22 mouse cellular contexts compared by ENCODE assay signal in genomic region chr8:89134581-89135484, GRCm38 (mm10).
DNase-seq lines count a peak whose midpoint lies in the region; ATAC-seq lines count a peak whose summit lies in the region.
"Had no signal": no experiment of that assay in that cellular context is flagged by ENCODE, and none has a peak within 500 bp of the region (broad histone marks: within the 10 kb centered on the region; RNA-seq: fewer than 3 reads in every experiment).

No protein-coding gene starts in this region.

- no peak for DNase-seq in hindbrain, embryonic 11.5 days (ENCODE audit: low spot score)
- peak; percentile 53 for DNase-seq in retina, postnatal 1 day
- no peak for DNase-seq in retina, embryonic 14.5 days (ENCODE audit: low spot score)
- peak; percentile 36 for DNase-seq in embryonic facial prominence, embryonic 14.5 days (ENCODE audit: low spot score)
- DNase-seq in heart, adult 9 months (ENCODE audit: low spot score in 2 of 2) = no peak
- DNase-seq in lung, postnatal 36 days = no peak
- DNase-seq: cerebellum, adult 11 months; cerebellum, postnatal 25 days; gastrocnemius, postnatal 10 days; heart, adult 2 months; heart, postnatal 10 days; right cerebral cortex, postnatal 14 days; thymus, postnatal 4 days had no signal

- ATAC-seq in hindbrain, embryonic 15.5 days (ENCODE audit: low FRiP score, low read depth) = no peak
- ATAC-seq in hindbrain, embryonic 11.5 days (ENCODE audit: low FRiP score) = no peak
- ATAC-seq in embryonic facial prominence, embryonic 14.5 days (ENCODE audit: low read depth) = peak; percentile 71; the same call in 1 of the 2 replicates
- no peak for ATAC-seq in limb, embryonic 15.5 days (ENCODE audit: insufficient number of reproducible peaks, low FRiP score, low TSS enrichment, low read depth)
- ATAC-seq: intestine, postnatal 0 days; liver, embryonic 12.5 days had no signal

- H3K27me3 ChIP-seq in hindbrain, embryonic 15.5 days = no peaks in the 10 kb centered on the region
- no peaks in the 10 kb centered on the region for H3K27me3 ChIP-seq in hindbrain, embryonic 11.5 days (ENCODE audit: control insufficient read depth, insufficient read depth, low read length)
- H3K27me3 ChIP-seq in embryonic facial prominence, embryonic 14.5 days (replicated peaks; ENCODE audit: control insufficient read depth, insufficient read depth, low read length) = no peaks in the 10 kb centered on the region
- no peaks in the 10 kb centered on the region for H3K27me3 ChIP-seq in limb, embryonic 15.5 days
- H3K27me3 ChIP-seq: liver, embryonic 12.5 days; midbrain, embryonic 12.5 days had no signal

- peaks cover 15% of the 10 kb centered on the region for H3K4me1 ChIP-seq in hindbrain, embryonic 15.5 days (replicated peaks)
- no peaks in the 10 kb centered on the region; the same call in 1 of the 2 replicates for H3K4me1 ChIP-seq in hindbrain, embryonic 11.5 days (replicated peaks; ENCODE audit: control insufficient read depth, insufficient read depth, low read length)
- peaks cover 6% of the 10 kb centered on the region; the same call in 1 of the 2 replicates for H3K4me1 ChIP-seq in embryonic facial prominence, embryonic 14.5 days (ENCODE audit: control insufficient read depth, insufficient read depth, low read length)
- H3K4me1 ChIP-seq in limb, embryonic 15.5 days = peaks cover 3% of the 10 kb centered on the region

- H3K9ac ChIP-seq in hindbrain, embryonic 15.5 days = no peak overlapping the region
- H3K9ac ChIP-seq in hindbrain, embryonic 11.5 days (ENCODE audit: low read depth, low read length) = no peak overlapping the region
- no peak overlapping the region for H3K9ac ChIP-seq in embryonic facial prominence, embryonic 14.5 days (ENCODE audit: low read depth, low read length)
- H3K9ac ChIP-seq in limb, embryonic 15.5 days = no peak overlapping the region
- H3K9ac ChIP-seq: hindbrain, embryonic 13.5 days; liver, embryonic 12.5 days; lung, embryonic 14.5 days; midbrain, embryonic 12.5 days had no signal

- no peaks in the 10 kb centered on the region for H3K9me3 ChIP-seq in hindbrain, embryonic 15.5 days
- no peaks in the 10 kb centered on the region for H3K9me3 ChIP-seq in hindbrain, embryonic 11.5 days (ENCODE audit: control insufficient read depth, low read length)
- no peaks in the 10 kb centered on the region for H3K9me3 ChIP-seq in embryonic facial prominence, embryonic 14.5 days (ENCODE audit: control insufficient read depth, low read length)
- no peaks in the 10 kb centered on the region for H3K9me3 ChIP-seq in limb, embryonic 15.5 days
- H3K9me3 ChIP-seq: hindbrain, embryonic 13.5 days; liver, embryonic 12.5 days; midbrain, embryonic 12.5 days had no signal

- WGBS in hindbrain, embryonic 15.5 days = 70% methylated on average over 19 of the region's 19 CpGs
- 86% methylated on average over 19 of the region's 19 CpGs for WGBS in hindbrain, embryonic 11.5 days
- 71% methylated on average over 19 of the region's 19 CpGs for WGBS in embryonic facial prominence, embryonic 14.5 days
- WGBS in limb, embryonic 15.5 days = 75% methylated on average over 19 of the region's 19 CpGs

- no peak overlapping the region for H3K27ac ChIP-seq in hindbrain, embryonic 15.5 days (replicated peaks)
- H3K27ac ChIP-seq in hindbrain, embryonic 11.5 days (ENCODE audit: low read depth, low read length) = no peak overlapping the region
- no peak overlapping the region for H3K27ac ChIP-seq in embryonic facial prominence, embryonic 14.5 days (replicated peaks; ENCODE audit: low read depth, low read length)
- H3K27ac ChIP-seq in limb, embryonic 15.5 days = peak overlapping the region; percentile 28
- H3K27ac ChIP-seq: heart, adult 2 months; hindbrain, embryonic 13.5 days; kidney, postnatal 0 days; liver, embryonic 12.5 days; midbrain, embryonic 12.5 days; stomach, postnatal 0 days had no signal

- no peaks in the 10 kb centered on the region for H3K36me3 ChIP-seq in hindbrain, embryonic 15.5 days
- H3K36me3 ChIP-seq in hindbrain, embryonic 11.5 days (ENCODE audit: control insufficient read depth, insufficient read depth, low read length) = no peaks in the 10 kb centered on the region
- H3K36me3 ChIP-seq in embryonic facial prominence, embryonic 14.5 days (ENCODE audit: control insufficient read depth, insufficient read depth, low read length) = no peaks in the 10 kb centered on the region
- H3K36me3 ChIP-seq in limb, embryonic 15.5 days = no peaks in the 10 kb centered on the region
- H3K36me3 ChIP-seq: hindbrain, embryonic 13.5 days; liver, embryonic 12.5 days; midbrain, embryonic 12.5 days had no signal

- H3K4me2 ChIP-seq in hindbrain, embryonic 15.5 days = peak overlapping the region; percentile 2; the same call in 1 of the 2 replicates
- H3K4me2 ChIP-seq in hindbrain, embryonic 11.5 days (replicated peaks; ENCODE audit: low read depth, low read length) = no peak overlapping the region
- peak overlapping the region; percentile 20 for H3K4me2 ChIP-seq in embryonic facial prominence, embryonic 14.5 days (ENCODE audit: low read depth, low read length)
- H3K4me2 ChIP-seq in limb, embryonic 15.5 days = peak overlapping the region; percentile 17; the same call in 1 of the 2 replicates
- H3K4me2 ChIP-seq: hindbrain, embryonic 13.5 days; liver, embryonic 12.5 days; lung, embryonic 14.5 days; midbrain, embryonic 12.5 days had no signal

- no peak overlapping the region for H3K4me3 ChIP-seq in hindbrain, embryonic 15.5 days
- no peak overlapping the region for H3K4me3 ChIP-seq in hindbrain, embryonic 11.5 days (ENCODE audit: low read depth, low read length)
- H3K4me3 ChIP-seq in embryonic facial prominence, embryonic 14.5 days (ENCODE audit: low read depth, low read length) = no peak overlapping the region
- H3K4me3 ChIP-seq in limb, embryonic 15.5 days = no peak overlapping the region
- H3K4me3 ChIP-seq: heart, adult 2 months; hindbrain, embryonic 13.5 days; liver, embryonic 12.5 days; midbrain, embryonic 12.5 days had no signal

Comparison
In these comparisons a context has a peak if more than half of its experiments do, and no peak if none do; other contexts are left out.
1. DNase-seq: peak in retina, postnatal 1 day (single experiment) and embryonic facial prominence, embryonic 14.5 days (single experiment); none in hindbrain, embryonic 11.5 days (single experiment), retina, embryonic 14.5 days (single experiment), heart, adult 9 months (0 of 2) and lung, postnatal 36 days (single experiment).